Mouse (Mus musculus): ENCODE measurements around the gene Aebp1. TPM values are rescaled to one million over a fixed set of nuclear protein-coding genes. Genes with fewer than 3 reads are reported as not detected.

Gene Aebp1
- polyA plus RNA-seq, 1 experiment from 2014 or later: 15.0 TPM

DNA sequence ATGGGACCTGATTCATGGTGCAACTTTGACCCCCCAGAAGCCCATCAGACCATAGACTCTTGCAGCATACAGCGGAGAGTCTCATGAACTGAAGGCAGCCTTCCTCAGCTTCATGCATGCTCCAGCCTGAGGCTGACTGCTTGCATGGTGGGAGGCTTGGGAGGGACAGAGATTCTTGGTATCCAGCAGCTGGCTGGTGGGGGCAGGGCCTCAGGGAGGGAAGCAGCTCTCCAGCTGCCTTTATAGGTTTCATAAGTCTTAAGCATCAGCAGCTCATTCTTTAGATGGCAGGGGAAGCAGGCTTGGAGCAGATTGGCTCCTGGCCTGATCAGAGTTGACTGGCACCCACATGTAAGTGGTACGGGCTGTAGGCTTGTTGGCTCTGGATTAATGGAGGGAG, 5.4 kb downstream of the Aebp1 start:
- no peaks in the 10 kb centered on the region for H3K9me3 ChIP-seq (ENCODE audit: control insufficient read depth, low read length)
- peaks cover 8% of the 10 kb centered on the region for H3K27me3 ChIP-seq (ENCODE audit: control insufficient read depth, insufficient read depth, low read length)
- 91% methylated on average over 2 of the region's 2 CpGs for WGBS
- H3K36me3 ChIP-seq (ENCODE audit: control insufficient read depth, insufficient read depth, low read length): no peaks in the 10 kb centered on the region; the same call in 1 of the 2 replicates
- no peak overlapping the region for H3K4me3 ChIP-seq (ENCODE audit: low read depth, low read length)
- no peaks in the 10 kb centered on the region for H3K4me1 ChIP-seq (ENCODE audit: control insufficient read depth, insufficient read depth, low read length)
- no peak overlapping the region for H3K9ac ChIP-seq (ENCODE audit: low read length)
- H3K27ac ChIP-seq (ENCODE audit: low read depth, low read length): no peak overlapping the region
- no peak for DNase-seq (ENCODE audit: low spot score, missing footprints)
- H3K4me2 ChIP-seq: no peak overlapping the region
- ATAC-seq (ENCODE audit: low FRiP score): no peak

DNA sequence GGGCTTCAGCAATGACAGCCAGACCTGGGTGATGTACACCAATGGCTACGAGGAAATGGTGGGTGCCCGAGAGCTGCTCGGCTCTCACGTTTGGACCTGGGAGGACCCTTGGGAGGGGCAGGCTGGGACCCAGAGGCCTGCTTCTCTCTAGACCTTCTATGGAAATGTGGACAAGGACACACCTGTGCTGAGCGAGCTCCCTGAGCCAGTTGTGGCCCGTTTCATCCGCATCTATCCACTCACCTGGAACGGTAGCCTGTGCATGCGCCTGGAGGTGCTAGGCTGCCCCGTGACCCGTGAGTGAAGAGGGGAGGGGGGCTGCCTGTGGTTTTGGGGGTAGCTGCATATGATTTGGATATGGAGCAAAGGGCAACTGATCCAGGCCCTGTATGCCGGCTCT, 6.6 kb downstream of the Aebp1 start:
- no peaks in the 10 kb centered on the region for H3K4me1 ChIP-seq (ENCODE audit: control insufficient read depth, insufficient read depth, low read length)

GRCm38 (mm10) chr11:5869331-5869730, 7.6 kb downstream of the Aebp1 start:
- no peak for ATAC-seq (ENCODE audit: low FRiP score)
- Histone ChIP-seq H3K4me2 (no peak overlapping the region), H3K4me1 (ENCODE audit: control insufficient read depth, insufficient read depth, low read length) (no peaks in the 10 kb centered on the region), H3K27ac (ENCODE audit: low read depth, low read length) (no peak overlapping the region), H3K9ac (ENCODE audit: low read length) (no peak overlapping the region), H3K36me3 (ENCODE audit: control insufficient read depth, insufficient read depth, low read length) (peaks cover 10% of the 10 kb centered on the region), H3K4me3 (ENCODE audit: low read depth, low read length) (no peak overlapping the region), H3K9me3 (ENCODE audit: control insufficient read depth, low read length) (no peaks in the 10 kb centered on the region), H3K27me3 (ENCODE audit: control insufficient read depth, insufficient read depth, low read length) (no peaks in the 10 kb centered on the region)
- 94% methylated on average over 16 of the region's 16 CpGs for WGBS
- DNase-seq (ENCODE audit: low spot score, missing footprints): no peak

More for the DNA sequence above, 6.6 kb downstream of the Aebp1 start:
- H3K9me3 ChIP-seq (ENCODE audit: control insufficient read depth, low read length): no peaks in the 10 kb centered on the region
- H3K9ac ChIP-seq (ENCODE audit: low read length): no peak overlapping the region
- no peak for ATAC-seq (ENCODE audit: low FRiP score)
- no peak overlapping the region for H3K4me2 ChIP-seq
- whole genome bisulfite sequencing: 94% methylated on average over 12 of the region's 12 CpGs
- no peaks in the 10 kb centered on the region for H3K27me3 ChIP-seq (ENCODE audit: control insufficient read depth, insufficient read depth, low read length)
- H3K36me3 ChIP-seq (ENCODE audit: control insufficient read depth, insufficient read depth, low read length): peaks cover 6% of the 10 kb centered on the region; the same call in 1 of the 2 replicates
- no peak for DNase-seq (ENCODE audit: low spot score, missing footprints)
- H3K27ac ChIP-seq (ENCODE audit: low read depth, low read length): no peak overlapping the region
- H3K4me3 ChIP-seq (ENCODE audit: low read depth, low read length): no peak overlapping the region

- Histone ChIP-seq H3K27ac (ENCODE audit: low read depth, low read length) (no peak overlapping the region), H3K27me3 (ENCODE audit: control insufficient read depth, insufficient read depth, low read length) (no peaks in the 10 kb centered on the region), H3K4me2 (no peak overlapping the region), H3K36me3 (ENCODE audit: control insufficient read depth, insufficient read depth, low read length) (peaks cover 14% of the 10 kb centered on the region), H3K4me3 (ENCODE audit: low read depth, low read length) (no peak overlapping the region), H3K4me1 (ENCODE audit: control insufficient read depth, insufficient read depth, low read length) (no peaks in the 10 kb centered on the region), H3K9me3 (ENCODE audit: control insufficient read depth, low read length) (no peaks in the 10 kb centered on the region), H3K9ac (ENCODE audit: low read length) (no peak overlapping the region)
- no peak for ATAC-seq (ENCODE audit: low FRiP score)
- WGBS: 94% methylated on average over 16 of the region's 16 CpGs
- DNase-seq (ENCODE audit: low spot score, missing footprints): no peak
These were observed 8.3 kb downstream of the Aebp1 start for GRCm38 (mm10) chr11:5870069-5870468.

GRCm38 (mm10) chr11:5872707-5873106, 11.0 kb downstream of the Aebp1 start:
- no peak for DNase-seq (ENCODE audit: low spot score, missing footprints)
- no peak overlapping the region for H3K9ac ChIP-seq (ENCODE audit: low read length)
- 95% methylated on average over 11 of the region's 11 CpGs for WGBS
- H3K27me3 ChIP-seq (ENCODE audit: control insufficient read depth, insufficient read depth, low read length): no peaks in the 10 kb centered on the region
- H3K9me3 ChIP-seq (ENCODE audit: control insufficient read depth, low read length): no peaks in the 10 kb centered on the region
- peaks cover 14% of the 10 kb centered on the region for H3K36me3 ChIP-seq (ENCODE audit: control insufficient read depth, insufficient read depth, low read length)
- peaks cover 11% of the 10 kb centered on the region for H3K4me1 ChIP-seq (ENCODE audit: control insufficient read depth, insufficient read depth, low read length)
- no peak overlapping the region for H3K4me2 ChIP-seq
- no peak for ATAC-seq (ENCODE audit: low FRiP score)
- H3K27ac ChIP-seq (ENCODE audit: low read depth, low read length): no peak overlapping the region
- no peak overlapping the region for H3K4me3 ChIP-seq (ENCODE audit: low read depth, low read length)

- no peaks in the 10 kb centered on the region for H3K27me3 ChIP-seq (ENCODE audit: control insufficient read depth, insufficient read depth, low read length)
- H3K4me3 ChIP-seq (ENCODE audit: low read depth, low read length): no peak overlapping the region
- WGBS: 98% methylated on average over 9 of the region's 9 CpGs
- no peak overlapping the region for H3K9ac ChIP-seq (ENCODE audit: low read length)
- no peak overlapping the region for H3K27ac ChIP-seq (ENCODE audit: low read depth, low read length)
- DNase-seq (ENCODE audit: low spot score, missing footprints) (no peak), ATAC-seq (ENCODE audit: low FRiP score) (no peak)
- no peaks in the 10 kb centered on the region for H3K9me3 ChIP-seq (ENCODE audit: control insufficient read depth, low read length)
- peaks cover 14% of the 10 kb centered on the region for H3K36me3 ChIP-seq (ENCODE audit: control insufficient read depth, insufficient read depth, low read length)
- H3K4me1 ChIP-seq (ENCODE audit: control insufficient read depth, insufficient read depth, low read length): peaks cover 11% of the 10 kb centered on the region
- H3K4me2 ChIP-seq: no peak overlapping the region
These were observed 11.4 kb downstream of the Aebp1 start for GRCm38 (mm10) chr11:5873192-5873591.

DNA sequence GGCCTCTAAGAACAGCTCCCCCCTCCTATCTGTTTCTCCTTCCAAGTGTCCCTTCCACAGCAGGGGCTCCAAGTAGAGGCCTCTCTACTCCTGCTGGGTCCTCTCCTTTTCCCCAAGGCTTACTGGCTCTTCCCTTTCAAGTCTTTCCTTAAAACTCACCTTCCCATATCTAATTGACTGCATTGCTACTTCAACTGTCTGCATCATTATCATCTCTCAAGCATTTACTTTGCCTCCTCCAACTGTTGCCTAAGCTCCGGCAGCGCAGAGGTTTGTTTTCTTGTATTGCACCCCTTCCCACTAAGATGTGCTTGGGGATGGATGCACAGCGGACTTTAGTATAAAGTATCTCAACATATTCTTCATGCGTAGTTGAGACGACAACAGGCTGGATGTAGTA, 15.7 kb downstream of the Aebp1 start:
- Histone ChIP-seq H3K9ac (ENCODE audit: low read length) (peak overlapping the region; percentile 72), H3K4me1 (ENCODE audit: control insufficient read depth, insufficient read depth, low read length) (peaks cover 15% of the 10 kb centered on the region), H3K4me2 (peak overlapping the region; percentile 62), H3K9me3 (ENCODE audit: control insufficient read depth, low read length) (no peaks in the 10 kb centered on the region), H3K36me3 (ENCODE audit: control insufficient read depth, insufficient read depth, low read length) (peaks cover 14% of the 10 kb centered on the region), H3K4me3 (ENCODE audit: low read depth, low read length) (peak overlapping the region; percentile 57), H3K27ac (ENCODE audit: low read depth, low read length) (no peak overlapping the region), H3K27me3 (ENCODE audit: control insufficient read depth, insufficient read depth, low read length) (no peaks in the 10 kb centered on the region)
- 8% methylated on average over 5 of the region's 5 CpGs for WGBS
- no peak for DNase-seq (ENCODE audit: low spot score, missing footprints)
- no peak for ATAC-seq (ENCODE audit: low FRiP score)

DNA sequence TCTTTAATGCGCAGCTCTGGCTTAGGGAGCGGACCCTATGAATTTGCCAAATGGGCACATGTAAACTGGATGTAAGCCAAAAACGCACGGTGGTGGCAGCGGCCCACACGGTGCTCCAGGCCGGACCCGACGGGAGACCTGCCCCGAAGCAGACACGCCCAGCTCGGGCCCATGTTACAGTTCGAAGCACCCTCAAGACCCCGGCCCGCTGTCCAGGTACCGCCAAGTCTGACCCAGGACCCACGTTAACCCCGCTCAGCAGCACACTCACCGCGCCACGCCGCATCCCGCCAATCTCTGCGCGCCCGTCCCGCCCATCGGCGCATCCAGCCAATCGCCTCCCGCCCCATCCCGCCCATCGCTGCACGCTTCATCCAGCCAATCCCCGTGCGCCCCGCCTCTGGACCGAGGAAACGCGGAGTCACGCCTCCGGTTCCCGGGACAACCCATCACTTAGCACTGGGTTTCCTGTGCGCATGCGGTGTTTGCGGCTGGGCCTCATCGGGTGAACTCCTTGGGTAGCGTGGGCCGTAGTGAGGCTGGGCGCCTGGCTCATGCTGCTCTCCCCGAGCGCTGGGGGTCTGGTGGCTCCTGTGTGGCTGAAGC, 16.3 kb downstream of the Aebp1 start, which contains the start of gene Pold2:
TSS of gene Pold2 (minus strand) at position 372 of the 606 bp plus-strand sequence.
- H3K27ac ChIP-seq (ENCODE audit: low read depth, low read length): peak within 1 kb of the TSS; percentile 69
- peak within 1 kb of the TSS; percentile 62 for H3K4me2 ChIP-seq
- no peaks in the 10 kb centered on the region for H3K9me3 ChIP-seq (ENCODE audit: control insufficient read depth, low read length)
- H3K4me1 ChIP-seq (ENCODE audit: control insufficient read depth, insufficient read depth, low read length): peaks cover 15% of the 10 kb centered on the region
- peaks cover 8% of the 10 kb centered on the region for H3K36me3 ChIP-seq (ENCODE audit: control insufficient read depth, insufficient read depth, low read length)
- WGBS: under 1% methylated on average over 52 of the region's 52 CpGs
- peak within 1 kb of the TSS; percentile 72 for H3K9ac ChIP-seq (ENCODE audit: low read length)
- peak; percentile 99 for ATAC-seq (ENCODE audit: low FRiP score)
- H3K4me3 ChIP-seq (ENCODE audit: low read depth, low read length): peak within 1 kb of the TSS; percentile 57
- H3K27me3 ChIP-seq (ENCODE audit: control insufficient read depth, insufficient read depth, low read length): no peaks in the 10 kb centered on the region
- DNase-seq (ENCODE audit: low spot score, missing footprints): peak; percentile 99

DNA sequence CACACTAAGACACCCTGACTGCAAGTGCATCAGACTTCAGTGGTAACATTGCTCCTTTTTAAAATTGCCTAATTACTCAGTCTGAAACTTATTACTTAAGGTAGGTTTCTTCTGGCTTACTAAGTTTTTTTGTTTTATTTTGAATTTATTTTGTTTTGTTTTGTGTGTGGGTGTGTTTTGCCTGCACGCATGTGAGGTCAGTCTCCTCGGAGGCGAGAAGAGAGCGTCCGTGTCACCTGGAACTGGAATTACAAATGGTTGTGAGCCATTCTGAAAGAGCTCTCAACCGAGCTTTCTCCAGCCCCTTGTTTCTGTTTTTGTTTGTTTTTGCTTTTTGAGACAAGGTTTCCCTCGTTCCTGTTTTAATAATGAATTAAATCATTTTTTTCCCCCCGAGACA, 16.9 kb downstream of the Aebp1 start:
- peak overlapping the region; percentile 44 for H3K4me2 ChIP-seq
- peaks cover 15% of the 10 kb centered on the region for H3K4me1 ChIP-seq (ENCODE audit: control insufficient read depth, insufficient read depth, low read length)
- H3K27ac ChIP-seq (ENCODE audit: low read depth, low read length): peak overlapping the region; percentile 69
- H3K4me3 ChIP-seq (ENCODE audit: low read depth, low read length): peak overlapping the region; percentile 17
- no peaks in the 10 kb centered on the region for H3K9me3 ChIP-seq (ENCODE audit: control insufficient read depth, low read length)
- 50% methylated on average over 8 of the region's 8 CpGs for WGBS
- DNase-seq (ENCODE audit: low spot score, missing footprints): no peak
- H3K9ac ChIP-seq (ENCODE audit: low read length): peak overlapping the region; percentile 61
- H3K27me3 ChIP-seq (ENCODE audit: control insufficient read depth, insufficient read depth, low read length): no peaks in the 10 kb centered on the region
- ATAC-seq (ENCODE audit: low FRiP score): no peak
- H3K36me3 ChIP-seq (ENCODE audit: control insufficient read depth, insufficient read depth, low read length): peaks cover 8% of the 10 kb centered on the region

All from midbrain, embryonic 11.5 days (tissue).